Mouse (Mus musculus): Measurements from ENCODE around the gene Zdhhc1. TPM values are rescaled to one million over a fixed set of nuclear protein-coding genes. Genes with fewer than 3 reads are reported as not detected.
A peak's percentile ranks its signal among the peaks of the same experiment; 100 is the strongest.

Zdhhc1 gene
- polyA plus RNA-seq, 1 experiment, result 0.14 TPM

DNA sequence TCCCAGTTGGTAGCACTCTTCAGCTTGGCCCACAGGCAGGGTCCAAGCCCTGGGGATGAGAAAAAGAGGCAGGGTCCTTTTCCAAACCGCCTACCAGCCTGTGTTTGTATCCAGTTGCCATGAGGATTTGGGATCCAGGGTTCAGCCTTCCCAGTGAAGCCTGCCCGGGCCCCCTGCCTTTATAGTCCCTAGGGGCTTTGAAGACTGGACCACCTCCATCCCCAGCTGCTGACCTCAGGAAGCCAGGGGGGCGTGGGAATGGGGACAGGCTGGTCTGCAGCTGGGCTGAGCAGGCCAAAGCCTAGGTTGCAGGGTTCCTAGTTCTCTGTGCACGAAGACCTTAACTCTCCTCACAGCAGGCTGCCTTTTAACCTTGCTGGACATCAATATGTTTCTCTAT is 21.4 kb downstream of the Zdhhc1 start:
- Histone ChIP-seq H3K4me3 (replicated peaks) (no peak overlapping the region), H3K9me3 (ENCODE audit: control insufficient read depth, low read length) (no peaks in the 10 kb centered on the region), H3K36me3 (ENCODE audit: control insufficient read depth) (no peaks in the 10 kb centered on the region), H3K27me3 (ENCODE audit: control insufficient read depth) (peaks cover 53% of the 10 kb centered on the region), H3K4me1 (ENCODE audit: control insufficient read depth) (peaks cover 29% of the 10 kb centered on the region)
- TF ChIP-seq GATA1 (IDR thresholded peaks at IDR 0.05; ENCODE audit: low read length) (no peak), TAL1 (IDR thresholded peaks at IDR 0.05; ENCODE audit: low read length) (no peak)

DNA sequence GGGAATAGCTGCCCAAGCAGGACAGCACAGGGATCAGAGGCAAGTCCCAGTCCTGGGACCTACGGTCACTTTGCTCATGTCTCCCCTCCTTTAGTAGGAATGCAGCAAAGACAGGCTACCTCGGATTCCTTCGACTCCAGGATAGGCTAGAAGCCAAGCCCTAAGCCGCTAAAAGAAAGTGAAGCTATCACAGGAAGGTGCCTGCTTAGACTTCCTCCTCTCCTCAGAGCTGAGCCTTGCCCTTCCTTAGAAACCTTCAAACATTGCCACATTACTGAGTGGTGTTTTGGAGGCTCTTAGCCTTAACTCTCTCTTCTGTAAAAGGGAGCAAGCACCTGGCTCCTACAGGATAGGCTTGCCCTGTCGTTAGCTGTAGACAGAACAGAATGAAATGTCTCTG is 22.0 kb downstream of the Zdhhc1 start:
- Histone ChIP-seq H3K36me3 (ENCODE audit: control insufficient read depth) (no peaks in the 10 kb centered on the region), H3K27me3 (ENCODE audit: control insufficient read depth) (peaks cover 57% of the 10 kb centered on the region), H3K9me3 (ENCODE audit: control insufficient read depth, low read length) (no peaks in the 10 kb centered on the region), H3K4me3 (replicated peaks) (no peak overlapping the region), H3K4me1 (ENCODE audit: control insufficient read depth) (peaks cover 35% of the 10 kb centered on the region)
- TF ChIP-seq TAL1 (IDR thresholded peaks at IDR 0.05; ENCODE audit: low read length) (no peak), GATA1 (IDR thresholded peaks at IDR 0.05; ENCODE audit: low read length) (no peak)

DNA sequence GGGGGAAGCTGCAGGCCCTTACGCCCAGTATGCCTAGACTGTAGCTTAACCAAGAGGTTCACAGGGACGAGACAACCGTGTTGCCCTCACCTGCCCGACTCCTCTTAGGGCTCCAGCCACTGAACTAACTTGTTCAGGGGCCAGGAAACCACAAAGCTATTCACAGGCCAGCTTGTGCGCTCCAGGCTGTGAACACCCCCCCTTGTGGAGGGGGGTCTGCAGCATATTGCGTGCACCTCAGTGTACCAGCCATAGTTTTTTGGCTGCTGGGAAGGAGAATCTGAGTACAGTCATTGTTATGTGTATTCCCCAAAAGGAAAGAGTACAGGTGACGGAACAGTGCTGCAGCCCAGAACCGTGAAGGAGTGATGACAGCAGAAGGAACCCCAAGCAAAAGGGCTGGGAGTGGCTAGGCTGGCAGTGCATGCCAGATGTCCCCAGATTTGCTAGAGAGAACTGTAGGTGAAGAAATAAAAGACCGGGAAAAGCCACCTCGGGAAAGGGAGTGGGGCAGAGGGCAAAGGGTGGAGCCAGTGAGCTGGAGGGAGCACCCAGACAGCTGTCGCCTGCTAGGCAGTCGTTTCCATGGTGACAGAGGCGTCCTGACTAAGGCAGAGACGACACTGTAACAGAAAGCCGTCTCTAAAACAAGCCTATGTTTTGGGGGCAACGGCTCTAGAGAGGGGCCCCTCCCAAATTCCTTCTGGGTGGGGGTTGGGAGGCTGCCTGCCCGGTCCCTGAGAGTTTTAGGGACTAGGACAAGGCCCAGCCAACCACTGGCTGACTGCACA is 22.7 kb downstream of the Zdhhc1 start:
- H3K4me1 ChIP-seq (ENCODE audit: control insufficient read depth), result peaks cover 42% of the 10 kb centered on the region
- TF ChIP-seq TAL1 (IDR thresholded peaks at IDR 0.05; ENCODE audit: low read length), result no peak
- TF ChIP-seq GATA1 (IDR thresholded peaks at IDR 0.05; ENCODE audit: low read length), result no peak

DNA sequence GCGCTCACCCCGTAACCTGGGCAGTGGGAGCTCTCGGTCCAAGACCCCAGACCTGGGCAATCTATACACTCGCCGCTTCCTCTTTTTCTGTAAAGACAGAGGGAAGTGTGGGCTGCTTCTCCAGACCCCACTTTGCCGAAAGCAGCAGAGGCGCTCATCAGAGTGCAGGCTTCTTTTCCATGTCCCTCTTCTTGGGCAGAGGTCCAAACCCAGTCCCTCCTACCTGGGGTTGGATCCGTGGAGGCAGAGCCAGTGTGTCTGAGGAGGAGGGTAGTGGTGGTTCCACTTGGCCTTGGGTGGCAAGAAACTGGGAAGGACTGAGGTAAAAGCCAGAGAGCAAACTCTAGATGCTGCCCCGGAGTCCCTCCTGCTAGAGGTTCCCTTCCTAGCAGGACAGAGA is 23.7 kb downstream of the Zdhhc1 start:
- Histone ChIP-seq H3K4me3 (replicated peaks) (no peak overlapping the region), H3K4me1 (ENCODE audit: control insufficient read depth) (peaks cover 48% of the 10 kb centered on the region), H3K27me3 (ENCODE audit: control insufficient read depth) (peaks cover 57% of the 10 kb centered on the region), H3K36me3 (ENCODE audit: control insufficient read depth) (no peaks in the 10 kb centered on the region), H3K9me3 (ENCODE audit: control insufficient read depth, low read length) (no peaks in the 10 kb centered on the region)
- TF ChIP-seq GATA1 (IDR thresholded peaks at IDR 0.05; ENCODE audit: low read length), result no peak
- TF ChIP-seq TAL1 (IDR thresholded peaks at IDR 0.05; ENCODE audit: low read length), result no peak

More for the DNA sequence above, 22.7 kb downstream of the Zdhhc1 start:
- H3K27me3 ChIP-seq (ENCODE audit: control insufficient read depth), result peaks cover 57% of the 10 kb centered on the region
- no peaks in the 10 kb centered on the region for H3K9me3 ChIP-seq (ENCODE audit: control insufficient read depth, low read length)
- H3K4me3 ChIP-seq (replicated peaks), result no peak overlapping the region
- no peaks in the 10 kb centered on the region for H3K36me3 ChIP-seq (ENCODE audit: control insufficient read depth)

DNA sequence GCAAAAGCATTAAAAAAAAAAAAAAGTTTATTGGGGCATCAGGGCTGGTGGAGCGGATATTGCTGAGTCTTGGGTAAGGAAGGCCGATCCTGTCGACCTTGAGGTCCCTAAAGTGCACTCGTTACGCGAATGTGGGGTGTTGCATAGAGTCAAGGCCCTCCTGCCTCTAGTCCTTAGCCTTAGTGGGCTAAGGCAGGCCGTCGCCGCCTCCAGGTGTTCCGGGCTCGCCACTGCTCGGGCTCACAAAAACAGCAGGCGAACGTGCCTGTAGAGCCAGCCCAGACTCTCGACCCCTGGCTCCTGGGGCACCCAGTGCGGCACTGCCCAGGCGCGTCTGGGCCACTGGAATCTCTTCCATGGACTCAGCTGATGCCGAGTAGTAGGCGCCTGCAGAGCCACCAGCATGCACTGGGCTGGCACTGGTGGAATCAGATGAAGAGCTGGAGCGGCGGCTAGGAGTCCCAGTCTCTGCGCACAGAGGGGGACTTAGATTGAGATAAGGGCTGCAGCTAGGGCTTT is 24.2 kb downstream of the Zdhhc1 start:
- H3K4me3 ChIP-seq (replicated peaks), result no peak overlapping the region
- peaks cover 49% of the 10 kb centered on the region for H3K4me1 ChIP-seq (ENCODE audit: control insufficient read depth)
- H3K27me3 ChIP-seq (ENCODE audit: control insufficient read depth), result peaks cover 59% of the 10 kb centered on the region
- no peak for TF ChIP-seq GATA1 (IDR thresholded peaks at IDR 0.05; ENCODE audit: low read length)
- no peak for TF ChIP-seq TAL1 (IDR thresholded peaks at IDR 0.05; ENCODE audit: low read length)
- no peaks in the 10 kb centered on the region for H3K36me3 ChIP-seq (ENCODE audit: control insufficient read depth)
- no peaks in the 10 kb centered on the region for H3K9me3 ChIP-seq (ENCODE audit: control insufficient read depth, low read length)

DNA sequence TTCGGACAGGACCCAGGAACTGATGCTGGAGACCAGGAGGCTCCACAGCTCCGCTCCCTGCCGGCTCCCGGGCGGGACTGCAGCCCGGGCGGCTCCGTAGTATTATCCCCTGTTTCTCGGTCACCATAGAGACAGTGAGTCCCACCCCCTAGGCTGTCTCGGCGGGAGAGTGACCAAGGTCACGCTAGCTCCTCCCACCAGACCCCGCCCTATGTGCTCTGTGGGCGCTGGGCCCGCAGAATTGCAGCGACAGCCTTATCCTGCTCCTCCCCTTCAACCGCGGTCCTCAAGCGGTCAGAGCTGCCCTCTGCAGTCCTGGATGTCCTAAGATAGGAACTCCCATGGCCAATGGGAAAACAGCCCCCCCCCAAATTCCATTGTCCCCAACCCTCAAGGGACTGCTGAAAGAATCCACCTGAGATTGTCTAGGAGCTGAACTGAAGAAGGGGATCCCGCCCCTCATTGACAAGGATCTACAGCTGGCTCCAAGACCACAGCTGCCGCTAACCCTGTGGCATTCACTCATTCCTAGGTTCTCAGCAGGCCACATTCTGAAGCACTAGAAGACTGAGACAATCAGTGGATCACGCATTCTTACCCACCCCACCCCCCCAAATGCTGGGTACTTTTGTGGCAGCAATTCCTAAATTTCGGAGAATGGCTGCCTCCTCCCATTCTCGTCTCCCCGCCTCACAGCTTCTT is 25.2 kb downstream of the Zdhhc1 start, which contains the start of gene Tppp3:
Tppp3 (minus strand) TSS at position 213 of the 702 bp plus-strand sequence.
- no peaks in the 10 kb centered on the region for H3K9me3 ChIP-seq (ENCODE audit: control insufficient read depth, low read length)
- peak within 1 kb of the TSS; percentile 44 for H3K4me3 ChIP-seq (replicated peaks)
- TF ChIP-seq GATA1 (IDR thresholded peaks at IDR 0.05; ENCODE audit: low read length) (no peak), TAL1 (IDR thresholded peaks at IDR 0.05; ENCODE audit: low read length) (no peak)
- peaks cover 62% of the 10 kb centered on the region for H3K27me3 ChIP-seq (ENCODE audit: control insufficient read depth)
- H3K36me3 ChIP-seq (ENCODE audit: control insufficient read depth), result no peaks in the 10 kb centered on the region
- H3K4me1 ChIP-seq (ENCODE audit: control insufficient read depth), result peaks cover 46% of the 10 kb centered on the region

DNA sequence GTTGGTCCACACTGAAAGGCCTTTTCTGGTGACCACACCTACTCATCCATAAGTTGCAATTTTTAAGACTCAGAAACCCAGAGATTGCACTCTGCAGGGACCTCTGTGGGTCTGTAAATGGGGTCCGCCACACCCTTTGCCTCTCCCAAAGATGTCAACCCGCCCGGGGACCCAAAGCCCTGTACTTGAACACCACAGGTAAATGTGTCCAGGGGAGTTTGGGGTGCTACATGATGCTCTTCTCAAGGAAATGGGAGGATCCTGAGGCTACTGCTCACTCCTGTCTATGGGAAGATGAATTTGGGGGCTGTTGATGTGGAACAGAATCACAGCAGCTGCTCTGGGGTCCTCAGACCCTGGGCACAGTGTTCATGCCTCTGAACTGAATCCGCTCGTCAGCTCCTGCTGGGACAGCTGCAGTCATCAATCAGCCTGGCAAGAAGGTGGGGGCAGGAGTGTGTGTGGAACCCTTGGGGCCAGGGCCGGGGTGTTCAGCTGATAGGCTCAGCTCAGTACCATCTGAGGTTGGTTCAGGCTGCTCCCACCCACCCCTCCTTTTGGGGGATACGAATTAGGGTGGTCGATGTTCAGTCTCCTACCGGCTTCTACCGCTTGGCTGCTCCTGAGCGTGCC is 25.9 kb downstream of the Zdhhc1 start:
- H3K27me3 ChIP-seq (ENCODE audit: control insufficient read depth), result peaks cover 69% of the 10 kb centered on the region
- H3K4me3 ChIP-seq (replicated peaks), result peak overlapping the region; percentile 44
- H3K9me3 ChIP-seq (ENCODE audit: control insufficient read depth, low read length), result no peaks in the 10 kb centered on the region

DNA sequence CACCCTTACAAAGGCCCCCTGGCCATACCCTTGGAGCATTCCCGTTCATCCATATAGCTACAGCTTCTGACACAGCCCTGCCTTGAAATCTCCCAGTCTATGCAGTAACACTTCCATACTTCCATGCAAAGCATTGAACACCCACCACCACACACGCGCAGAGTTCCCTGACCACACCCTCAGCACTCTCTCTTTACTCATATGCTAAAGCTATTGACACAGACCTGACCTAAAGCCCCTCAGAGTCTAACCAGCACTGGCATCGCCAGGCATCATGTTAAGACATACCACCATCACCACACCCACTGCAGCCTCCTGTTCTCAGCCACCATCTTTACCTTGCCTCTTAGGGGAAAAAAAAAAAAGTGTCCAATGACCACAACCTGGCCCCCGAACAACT is 26.4 kb downstream of the Zdhhc1 start:
- Histone ChIP-seq H3K27me3 (ENCODE audit: control insufficient read depth) (peaks cover 72% of the 10 kb centered on the region), H3K36me3 (ENCODE audit: control insufficient read depth) (no peaks in the 10 kb centered on the region), H3K4me3 (replicated peaks) (no peak overlapping the region), H3K9me3 (ENCODE audit: control insufficient read depth, low read length) (no peaks in the 10 kb centered on the region), H3K4me1 (ENCODE audit: control insufficient read depth) (peaks cover 46% of the 10 kb centered on the region)
- TF ChIP-seq TAL1 (IDR thresholded peaks at IDR 0.05; ENCODE audit: low read length), result no peak
- TF ChIP-seq GATA1 (IDR thresholded peaks at IDR 0.05; ENCODE audit: low read length), result no peak

More for the DNA sequence above, 25.9 kb downstream of the Zdhhc1 start:
- TF ChIP-seq TAL1 (IDR thresholded peaks at IDR 0.05; ENCODE audit: low read length) (no peak), GATA1 (IDR thresholded peaks at IDR 0.05; ENCODE audit: low read length) (no peak)
- no peaks in the 10 kb centered on the region for H3K36me3 ChIP-seq (ENCODE audit: control insufficient read depth)
- H3K4me1 ChIP-seq (ENCODE audit: control insufficient read depth), result peaks cover 46% of the 10 kb centered on the region

DNA sequence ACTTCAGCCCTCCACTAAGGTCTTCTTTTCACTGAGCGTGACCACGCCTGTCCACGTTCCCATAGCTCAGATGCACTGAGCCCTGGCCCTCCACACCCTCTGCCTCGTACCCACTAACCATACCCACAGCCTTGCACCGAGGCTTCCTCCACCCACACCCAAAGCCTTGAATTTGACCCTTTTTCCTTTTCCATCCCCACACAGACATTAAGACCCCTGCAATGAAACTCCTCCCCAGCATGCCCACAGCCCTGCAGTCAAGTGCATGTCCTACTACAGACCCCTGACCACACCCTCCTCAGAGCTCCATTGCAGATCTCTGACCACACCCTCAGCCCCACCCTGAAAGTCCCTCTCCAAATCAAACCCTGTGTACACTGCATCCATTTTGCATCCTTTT is 26.9 kb downstream of the Zdhhc1 start:
- Histone ChIP-seq H3K36me3 (ENCODE audit: control insufficient read depth) (no peaks in the 10 kb centered on the region), H3K4me3 (replicated peaks) (no peak overlapping the region), H3K4me1 (ENCODE audit: control insufficient read depth) (peaks cover 48% of the 10 kb centered on the region), H3K9me3 (ENCODE audit: control insufficient read depth, low read length) (no peaks in the 10 kb centered on the region), H3K27me3 (ENCODE audit: control insufficient read depth) (peaks cover 72% of the 10 kb centered on the region)
- no peak for TF ChIP-seq TAL1 (IDR thresholded peaks at IDR 0.05; ENCODE audit: low read length)
- TF ChIP-seq GATA1 (IDR thresholded peaks at IDR 0.05; ENCODE audit: low read length), result no peak

All from erythroblast, embryonic 14.5 days (primary cell).